In the genomic region with DNA sequence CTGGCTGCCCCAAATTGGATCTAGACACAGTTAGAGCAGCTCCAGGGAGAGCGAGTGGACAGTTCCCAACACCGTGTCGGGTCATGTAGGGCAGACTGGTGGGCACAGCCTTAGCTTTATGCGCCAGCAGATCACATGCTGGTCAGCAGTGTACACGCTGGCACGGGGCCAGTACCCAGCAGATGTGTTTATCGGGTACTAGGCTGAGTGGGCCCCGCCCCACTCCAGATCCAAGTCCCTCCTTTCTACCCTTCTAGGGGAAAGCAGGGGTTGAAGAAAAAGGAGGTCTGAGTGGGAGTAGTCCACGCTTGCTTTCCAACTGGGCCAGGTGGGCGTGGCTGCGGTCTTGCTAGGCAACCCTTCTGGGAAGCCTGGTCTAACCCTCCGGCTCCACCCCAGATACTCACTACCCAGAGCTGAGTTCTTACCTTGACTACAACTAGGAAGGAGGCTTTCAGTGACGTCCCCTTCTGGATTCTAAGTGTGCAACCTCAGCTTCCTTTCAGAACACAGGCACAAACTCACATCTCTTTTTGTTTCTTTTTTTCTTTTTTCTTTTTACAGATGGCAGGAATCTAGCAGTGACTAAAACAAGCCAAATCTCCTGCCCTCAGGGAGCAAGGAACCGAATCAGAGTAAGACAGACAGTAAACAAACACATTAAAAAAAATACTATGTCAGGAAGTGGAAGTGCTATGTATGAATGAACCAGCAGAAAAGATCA, we compare ENCODE assay signal across 8 mouse cellular contexts. TPM values are rescaled to one million over a fixed set of nuclear protein-coding genes. Genes with fewer than 3 reads are reported as not detected.
DNase-seq lines count a peak whose midpoint lies in the region; ATAC-seq lines count a peak whose summit lies in the region.

No protein-coding gene starts in this region.

- DNase-seq in T-cell, adult 2 months (ENCODE audit: low spot score) = peak; percentile 69
- peak; percentile 82 to 84 for DNase-seq in cerebellum, postnatal 10 days
- DNase-seq in gastrocnemius, adult 8-10 months (ENCODE audit: low spot score in 2 of 2) = peak; percentile 83 to 87
- DNase-seq in left cerebral cortex, postnatal 36 days (ENCODE audit: low spot score in 2 of 2) = peak; percentile 72 to 80
- DNase-seq in right cerebral cortex, postnatal 25 days = peak; percentile 70
- peak; percentile 78 to 90 for DNase-seq in urinary bladder, postnatal 36 days (ENCODE audit: low spot score in 2 of 2)

- no peaks in the 10 kb centered on the region for H3K36me3 ChIP-seq in hindbrain, embryonic 16.5 days (ENCODE audit: control insufficient read depth, insufficient read depth, low read length)

- peaks cover 43% of the 10 kb centered on the region for H3K4me1 ChIP-seq in hindbrain, embryonic 16.5 days (ENCODE audit: control insufficient read depth, insufficient read depth, low read depth, low read length)

- H3K9ac ChIP-seq in hindbrain, embryonic 16.5 days (ENCODE audit: low read depth, low read length) = peak overlapping the region; percentile 20

- no peak overlapping the region for H3K4me3 ChIP-seq in hindbrain, embryonic 16.5 days (ENCODE audit: low read length)

- H3K4me2 ChIP-seq in hindbrain, embryonic 16.5 days (ENCODE audit: low read length) = peak overlapping the region; percentile 48

- ATAC-seq in hindbrain, embryonic 16.5 days = peak; percentile 43
- peak; percentile 72 for ATAC-seq in megakaryocyte-erythroid progenitor cell, adult 5-6 weeks (replicated peaks; ENCODE audit: low FRiP score, low TSS enrichment, poor library complexity, severe bottlenecking)

- no peaks in the 10 kb centered on the region for H3K9me3 ChIP-seq in hindbrain, embryonic 16.5 days (ENCODE audit: control insufficient read depth, low read length)

- intact Hi-C loops in left cerebral cortex, postnatal 36 days (cut with DNase I) = loop anchor here (1.0 to 2.0 kb wide), 2 partner anchors 22 to 59 kb away; a partner anchor contains a TSS

- H3K27me3 ChIP-seq in hindbrain, embryonic 16.5 days (replicated peaks; ENCODE audit: control insufficient read depth, insufficient read depth, low read length) = no peaks in the 10 kb centered on the region

- peak overlapping the region; percentile 99 for H3K27ac ChIP-seq in hindbrain, embryonic 16.5 days (ENCODE audit: low read depth, low read length)

- 7% methylated on average over 14 of the region's 14 CpGs for WGBS in hindbrain, embryonic 16.5 days

RNA-seq across cellular contexts. Expression of a gene that starts 59.6 kb away (rescaled TPM):
- total RNA-seq in gastrocnemius, adult 8-10 months (2022) = 10 to 100 TPM; 21.3 to 27.0 (median 22.9) TPM
- polyA plus RNA-seq in hindbrain, embryonic 16.5 days (2015; fragmentation: Nextera tagmentation; extraction: Ambion mirVana) = 49.7 and 56.6 TPM in 2 replicates
- total RNA-seq in left cerebral cortex, postnatal 36 days (2021) = 10 to 100 TPM; 70.7 to 73.6 TPM
- total RNA-seq in megakaryocyte-erythroid progenitor cell, adult 5-6 weeks (2014; fragmentation: Nextera tagmentation) = 0.76 and 0.94 TPM in 2 replicates
- total RNA-seq in megakaryocyte-erythroid progenitor cell, adult 5-6 weeks (2017) = 1.1 and 2.7 TPM in 2 replicates

Comparison
In these comparisons a context has a peak if more than half of its experiments do, and no peak if none do; other contexts are left out.
1. RNA of a gene that starts 59.6 kb away (total RNA-seq): 70.7 to 73.6 TPM in left cerebral cortex, postnatal 36 days and 21.3 to 27.0 TPM in gastrocnemius, adult 8-10 months; 0.76 to 2.7 TPM in megakaryocyte-erythroid progenitor cell, adult 5-6 weeks; every median in the first group is over 4 times any median in the second.
2. Peak in every context shown above with its lines, with median percentiles within 50 percentile points of each other: DNase-seq.